Mouse (Mus musculus): ENCODE data around the gene Ddb1.

GRCm38 (mm10) chr19:10640589-10641378, 35.7 kb downstream of the Ddb1 start:
- TF ChIP-seq POLR2A (IDR thresholded peaks at IDR 0.05; ENCODE audit: borderline replicate concordance, extremely low read depth, low read depth, low read length) = no peak
- no peak for TF ChIP-seq CTCF (IDR thresholded peaks at IDR 0.05; ENCODE audit: insufficient read depth, low read length)

All from lung, adult 2 months (tissue).